Mouse (Mus musculus) CH12.LX (cell line): ENCODE data around the gene Snx14. TPM values are rescaled to one million over a fixed set of nuclear protein-coding genes. Genes with fewer than 3 reads are reported as not detected.

Source experiments
- polyA plus RNA-seq: library from polyadenylated mRNA; unstranded; fragments of >175 nt; gene quantifications from 2 replicates; pipeline ENCODE4 v1.2.1, GENCODE M21; 2012; ENCODE audit warnings: low read depth; ENCODE audit not compliant: insufficient read length
- total RNA-seq, 2 experiments: library from RNA; depleted of rRNA; stranded (reverse); fragments of 300-350 nt in 1 of 2; fragments of >200 nt in 1 of 2; gene quantifications; 2 replicates each; pipeline ENCODE4 v1.2.3; 2012 to 2014

Gene Snx14
- total and polyA plus RNA-seq, 3 experiments, result 8.7 to 17.4 (median 10.6) TPM

Other genes starting within 250 kb of the Snx14 start
- gene Nt5e, start 111.8 kb downstream of the Snx14 start, total RNA-seq (2012; rRNA removed), result 2.0 and 3.1 TPM in 2 replicates
- gene Nt5e, start 111.8 kb downstream of the Snx14 start, total RNA-seq (2014; rRNA removed), result 0.08 TPM in 1 of 2 replicates, not detected in the other
- 0.26 and 0.34 TPM in 2 replicates for gene Nt5e, start 111.8 kb downstream of the Snx14 start, polyA plus RNA-seq
- 0.67 TPM in 1 of 2 replicates, not detected in the other for gene Gm20537, start 17.7 kb upstream of the Snx14 start, total RNA-seq (2012; rRNA removed)
- not detected in 2 replicates for gene Gm20537, start 17.7 kb upstream of the Snx14 start, total RNA-seq (2014; rRNA removed)
- gene Gm20537, start 17.7 kb upstream of the Snx14 start, polyA plus RNA-seq, result 3.9 and 9.4 TPM in 2 replicates
- gene Syncrip, start 43.6 kb upstream of the Snx14 start, total RNA-seq (2012; rRNA removed), result 102 and 141 TPM in 2 replicates
- 227 and 267 TPM in 2 replicates for gene Syncrip, start 43.6 kb upstream of the Snx14 start, total RNA-seq (2014; rRNA removed)
- gene Syncrip, start 43.6 kb upstream of the Snx14 start, polyA plus RNA-seq, result 213 and 267 TPM in 2 replicates
- 7.5 TPM in 2 replicates for gene Zfp949, start 109.1 kb upstream of the Snx14 start, total RNA-seq (2012; rRNA removed)
- 9.3 and 9.7 TPM in 2 replicates for gene Zfp949, start 109.1 kb upstream of the Snx14 start, total RNA-seq (2014; rRNA removed)
- 5.0 and 5.2 TPM in 2 replicates for gene Zfp949, start 109.1 kb upstream of the Snx14 start, polyA plus RNA-seq
- gene Trim43a, start 141.9 kb upstream of the Snx14 start, total RNA-seq (2012; rRNA removed), result 0.04 TPM in 1 of 2 replicates, not detected in the other
- gene Trim43a, start 141.9 kb upstream of the Snx14 start, total RNA-seq (2014; rRNA removed), result 0.15 TPM in 2 replicates
- gene Trim43a, start 141.9 kb upstream of the Snx14 start, polyA plus RNA-seq, result not detected in 2 replicates